Mouse (Mus musculus) left cerebral cortex, postnatal 10 days (tissue): Measurements from ENCODE around the gene Olfr1177-ps. TPM values are rescaled to one million over a fixed set of nuclear protein-coding genes. Genes with fewer than 3 reads are reported as not detected.

Source experiments
- DNase-seq, 2 experiments: peaks; one replicate each; pipeline ENCODE4 v3.0.0; 2021 to 2022; ENCODE audit warnings: low spot score in 2 of 2, mixed read lengths in 1 of 2; ENCODE audit errors: extremely low spot score in 1 of 2
- intact Hi-C: fragments of 180-260 bp; cut with DNase I; formaldehyde crosslinking; loops from one replicate; pipeline ENCODE4 v1.15.1; 2025
- total RNA-seq, 2 experiments: library from RNA; stranded (reverse); gene quantifications; 2 replicates each; pipeline ENCODE4 v1.2.3; 2021

Olfr1177-ps gene
- not detected for total RNA-seq

GRCm38 (mm10) chr2:88346392-88346791 lies at the start of gene Olfr1177-ps:
Olfr1177-ps (minus strand) TSS chr2:88346492.
- intact Hi-C loops = no loop called here
- DNase-seq = no peak

DNA sequence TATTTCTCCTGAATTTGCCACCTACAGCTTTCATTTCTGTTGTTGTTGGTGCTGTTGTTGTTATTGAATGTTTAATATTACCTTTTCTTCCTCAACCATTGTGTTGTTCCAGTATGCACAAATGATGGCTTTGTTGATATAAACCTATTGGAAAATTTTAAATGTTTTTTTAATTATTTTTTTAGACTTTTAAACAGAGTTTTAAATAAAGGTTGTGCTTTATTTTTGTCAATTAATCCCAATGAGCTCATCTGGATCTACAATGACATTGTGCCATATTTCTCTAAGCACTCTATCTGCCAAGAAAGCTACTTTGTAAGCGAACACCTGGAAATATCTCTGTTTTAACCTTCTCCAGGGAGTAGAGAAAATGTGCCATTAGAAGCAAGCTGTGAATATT lies 40.5 kb upstream of the Olfr1177-ps start, which contains the start of gene Olfr1178:
TSS of gene Olfr1178 (plus strand) at position 301 of the 400 bp plus-strand sequence.
- DNase-seq = no peak
- intact Hi-C loops = no loop called here

- intact Hi-C loops = no loop called here
- peak in 1 of 2 experiments; percentile 23 for DNase-seq
Measured at GRCm38 (mm10) chr2:88356304-88356703, 10.0 kb upstream of the Olfr1177-ps start.

DNA sequence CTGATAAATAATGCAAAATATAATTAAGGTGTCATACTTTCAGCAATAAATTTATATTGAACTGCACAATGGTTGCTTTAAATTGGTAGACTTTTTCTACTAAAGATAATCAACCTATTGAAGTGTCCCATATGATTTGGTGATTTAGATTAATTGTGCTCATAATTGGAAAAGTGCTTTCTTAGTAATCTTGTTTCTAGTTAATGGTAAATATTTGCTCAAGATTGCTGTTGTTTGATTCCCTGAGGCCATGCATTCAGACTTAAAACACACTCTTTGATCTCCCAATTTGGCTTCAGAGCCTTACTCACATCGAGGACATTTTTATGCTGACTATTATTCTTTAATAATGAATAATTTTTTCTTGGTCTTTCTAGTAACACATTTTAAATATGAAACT lies 9.9 kb downstream of the Olfr1177-ps start, which contains the start of gene Olfr1176:
TSS of gene Olfr1176 (plus strand) at position 301 of the 400 bp plus-strand sequence.
- intact Hi-C loops = no loop called here
- DNase-seq = no peak

DNA sequence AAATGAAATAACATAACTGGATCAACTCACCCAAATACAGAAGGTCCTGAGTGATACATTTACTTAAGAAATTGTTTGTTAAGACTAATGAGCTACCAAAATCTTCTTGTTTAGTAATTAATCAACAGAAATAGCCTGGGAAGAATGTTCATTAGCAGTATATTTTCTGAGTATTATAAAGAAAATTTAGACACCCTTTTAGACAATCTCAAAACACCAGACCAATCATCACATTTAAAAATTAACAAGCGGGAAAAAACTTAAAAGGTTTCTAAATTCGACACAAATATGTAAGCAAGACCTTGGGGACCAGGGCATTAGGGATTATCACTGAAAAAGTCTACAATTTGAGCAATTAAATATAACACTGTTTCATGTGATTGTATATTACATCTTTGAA lies 19.2 kb downstream of the Olfr1177-ps start, which contains the start of gene Olfr1175-ps:
TSS of gene Olfr1175-ps (minus strand) at position 101 of the 400 bp plus-strand sequence.
- intact Hi-C loops = no loop called here
- DNase-seq = no peak

GRCm38 (mm10) chr2:88315035-88315434 lies 31.3 kb downstream of the Olfr1177-ps start, which contains the start of gene Olfr1174-ps:
Olfr1174-ps (minus strand) TSS chr2:88315135.
- no peak for DNase-seq
- intact Hi-C loops = no loop called here

Other genes starting within 250 kb of the Olfr1177-ps start
- not detected for gene Olfr1166, start 218.2 kb downstream of the Olfr1177-ps start, total RNA-seq
- not detected for gene Olfr1167, start 191.3 kb downstream of the Olfr1177-ps start, total RNA-seq
- not detected for gene Olfr1168, start 164.6 kb downstream of the Olfr1177-ps start, total RNA-seq
- gene Olfr1170, start 118.2 kb downstream of the Olfr1177-ps start, total RNA-seq = not detected
- gene Olfr1173, start 66.6 kb downstream of the Olfr1177-ps start, total RNA-seq = not detected
- gene Olfr1174-ps, start 31.4 kb downstream of the Olfr1177-ps start, total RNA-seq = not detected
- gene Olfr1175-ps, start 19.3 kb downstream of the Olfr1177-ps start, total RNA-seq = not detected
- gene Olfr1176, start 9.8 kb downstream of the Olfr1177-ps start, total RNA-seq = not detected
- not detected for gene Olfr1178, start 40.6 kb upstream of the Olfr1177-ps start, total RNA-seq
- gene Olfr1179, start 60.0 kb upstream of the Olfr1177-ps start, total RNA-seq = not detected
- gene Olfr1180, start 72.7 kb upstream of the Olfr1177-ps start, total RNA-seq = not detected
- not detected for gene Olfr1181, start 79.7 kb upstream of the Olfr1177-ps start, total RNA-seq
- not detected for gene Gm13757, start 102.6 kb upstream of the Olfr1177-ps start, total RNA-seq
- gene Olfr1183, start 108.4 kb upstream of the Olfr1177-ps start, total RNA-seq = not detected
- gene Olfr1184, start 137.1 kb upstream of the Olfr1177-ps start, total RNA-seq = not detected
- not detected for gene Olfr1185-ps1, start 146.8 kb upstream of the Olfr1177-ps start, total RNA-seq
- not detected for gene Olfr1186, start 172.1 kb upstream of the Olfr1177-ps start, total RNA-seq
- not detected for gene Olfr1188, start 210.4 kb upstream of the Olfr1177-ps start, total RNA-seq
- not detected for gene Olfr1189, start 240.0 kb upstream of the Olfr1177-ps start, total RNA-seq